Mouse (Mus musculus): ENCODE data around the gene Trim3.

DNA sequence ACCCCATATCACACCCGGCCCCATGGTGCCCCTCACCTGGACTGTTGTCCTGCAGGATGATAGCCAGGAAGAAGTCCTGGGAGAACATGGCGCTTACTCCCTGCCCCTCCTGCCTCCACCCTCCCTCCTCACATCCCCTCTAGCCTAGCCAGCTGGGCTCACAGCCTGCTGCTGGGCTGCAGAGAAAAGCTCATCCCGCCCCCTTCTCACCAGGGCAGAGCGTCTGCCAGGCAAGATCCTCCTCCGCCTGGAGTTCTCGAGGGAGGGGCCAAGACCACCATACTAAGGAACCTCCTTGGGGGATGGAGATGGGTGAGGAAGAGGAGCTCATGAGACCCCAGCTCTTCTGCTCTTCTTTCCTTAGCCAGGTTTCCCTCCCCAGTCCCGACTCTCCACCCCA lies 64.8 kb downstream of the Trim3 start:
- TF ChIP-seq CTCF (IDR thresholded peaks at IDR 0.05; ENCODE audit: control insufficient read depth, insufficient read depth, low read length) (no peak), POLR2A (IDR thresholded peaks at IDR 0.05; ENCODE audit: borderline replicate concordance, control insufficient read depth, low read depth, low read length) (no peak)

Measured in bone marrow, adult 2 months (tissue).